Mouse (Mus musculus) layer of hippocampus, adult 9-11 months (tissue): ENCODE measurements at regions not wholly inside any gene's neighbourhood (a gene's known extent, or its start where the extent isn't known, plus 50 kb on each side); places are given as distances from the start of the nearest gene placed in this dataset.

Source experiments
- DNase-seq: peaks from one replicate; pipeline ENCODE4 v3.0.0; 2022

- DNase-seq = no peak
These were observed 56.4 kb upstream of the Ddhd1 start for GRCm38 (mm10) chr14:45714311-45714710.

GRCm38 (mm10) chr14:45714786-45715185, 56.8 kb upstream of the Ddhd1 start:
- DNase-seq = no peak

GRCm38 (mm10) chr14:45716100-45716499, 58.2 kb upstream of the Ddhd1 start:
- no peak for DNase-seq

DNA sequence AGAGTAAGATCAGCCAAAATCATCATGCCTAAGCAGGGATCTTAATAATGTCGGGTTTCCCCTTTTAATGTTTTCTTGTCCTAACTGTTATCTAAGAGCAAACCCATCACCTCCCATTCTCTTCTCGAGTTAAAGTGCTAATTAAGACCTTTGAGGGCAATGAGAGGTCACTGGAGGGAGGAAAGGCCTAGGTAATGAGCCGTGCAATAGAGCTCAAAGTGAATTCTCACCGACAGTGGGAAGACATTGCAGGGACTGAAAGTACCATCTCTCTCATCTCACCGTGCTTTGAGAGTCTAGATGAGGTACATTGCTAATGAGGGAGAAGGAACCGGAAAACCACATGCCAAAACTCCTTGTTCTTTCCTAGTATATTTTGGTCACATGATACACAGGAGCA, 64.9 kb upstream of the Ddhd1 start:
- DNase-seq = no peak

DNA sequence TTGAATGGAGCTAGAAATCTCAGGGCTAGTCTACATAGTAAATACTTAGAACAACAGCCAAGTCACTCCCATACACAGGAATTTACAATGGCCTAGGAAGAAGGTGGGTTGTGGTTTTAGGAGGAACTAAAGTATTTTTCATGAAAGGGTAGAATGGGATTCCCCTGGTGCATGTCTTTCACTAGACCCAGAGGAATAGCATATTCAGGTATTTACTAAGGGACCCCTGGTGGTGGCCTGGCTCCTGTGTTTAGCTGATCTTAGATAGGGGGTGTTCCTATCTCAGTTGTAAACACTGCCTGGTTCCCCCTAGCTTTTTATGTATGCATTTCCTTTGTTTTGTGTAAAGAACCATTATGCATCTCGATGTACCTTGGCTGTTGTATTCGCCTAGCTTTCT, 66.4 kb upstream of the Ddhd1 start:
- DNase-seq = no peak

DNA sequence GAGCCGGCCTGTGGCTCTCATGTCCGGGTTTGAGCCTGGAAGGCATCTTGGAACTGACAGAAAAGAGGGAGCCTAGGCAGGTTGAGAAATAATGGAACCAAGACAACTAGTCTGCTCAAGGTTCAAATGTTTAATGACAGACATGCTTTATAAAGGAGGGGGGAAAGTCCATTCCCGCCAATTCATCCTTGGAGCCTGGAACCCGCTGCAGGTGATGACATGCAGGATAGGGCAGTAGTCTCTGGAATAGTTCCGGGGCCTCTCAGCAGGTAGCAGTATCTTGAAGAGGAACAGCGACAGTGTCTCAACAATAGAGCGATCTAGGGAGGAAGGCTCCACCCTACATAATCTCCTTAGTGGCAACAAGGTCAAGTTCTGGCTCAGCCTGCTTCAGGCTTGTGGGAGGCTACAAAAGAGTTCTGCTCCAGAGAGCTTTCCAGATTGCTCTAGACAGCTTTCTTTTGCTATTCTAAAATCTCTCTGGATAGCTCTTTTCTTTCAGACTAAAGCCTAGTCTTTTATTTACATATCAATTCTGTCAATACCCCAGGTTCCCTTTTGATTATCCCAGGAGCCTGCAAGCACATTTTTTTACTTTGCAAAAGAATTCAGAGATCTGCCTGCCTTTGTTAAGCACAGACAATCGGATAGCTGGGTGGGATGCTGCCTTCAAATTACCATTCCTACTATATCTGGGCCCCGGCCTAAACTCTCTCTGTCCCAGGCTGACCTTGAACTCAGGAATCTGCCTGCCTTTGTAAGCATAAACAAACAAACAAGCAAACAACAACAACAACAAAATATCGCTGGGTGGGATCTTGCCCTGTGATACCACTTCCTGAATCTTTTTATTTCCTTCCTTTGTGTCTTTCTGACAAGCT, 76.8 kb upstream of the Ddhd1 start:
- no peak for DNase-seq

- DNase-seq = no peak
These were observed 80.0 kb upstream of the Ddhd1 start for GRCm38 (mm10) chr14:45737966-45738365.

DNA sequence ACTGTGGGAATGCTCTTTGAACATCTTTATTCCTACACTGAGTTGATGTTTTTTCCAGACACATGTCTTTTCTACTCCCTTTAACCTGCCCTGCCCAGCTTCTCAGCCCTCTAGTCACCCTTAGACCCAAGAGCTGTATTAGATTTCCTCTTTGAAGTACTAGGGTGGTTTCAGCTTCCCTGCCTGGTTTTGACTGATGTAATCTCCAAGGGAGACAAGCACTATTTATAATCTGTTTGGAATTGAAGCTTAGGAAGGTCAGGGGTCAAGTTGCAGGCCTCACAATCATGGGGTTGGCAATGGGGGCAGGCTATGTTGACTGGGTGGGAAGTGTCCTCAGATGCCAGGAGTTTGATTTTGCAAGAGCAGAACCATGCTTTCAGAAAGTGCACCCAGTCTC, 81.7 kb upstream of the Ddhd1 start:
- no peak for DNase-seq

DNA sequence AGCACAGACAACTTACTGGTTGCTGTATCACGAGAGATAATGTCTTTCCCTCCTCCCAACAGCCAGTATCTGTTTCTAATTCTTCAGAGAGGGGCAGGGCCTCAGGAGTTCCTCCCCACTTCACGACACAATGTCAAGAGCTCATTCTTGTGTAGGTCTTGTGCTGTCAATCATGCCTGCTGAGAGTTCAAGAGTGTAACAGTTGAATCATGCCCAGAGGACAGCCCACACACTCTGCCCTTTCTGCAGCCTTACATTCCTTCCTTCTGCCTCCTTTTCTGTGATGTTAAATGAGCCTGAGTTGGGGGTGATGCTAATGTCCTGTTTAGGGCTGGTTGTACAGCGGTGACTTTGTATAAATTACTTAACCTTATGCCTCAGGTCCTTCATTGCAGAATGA, 82.7 kb upstream of the Ddhd1 start:
- no peak for DNase-seq

- no peak for DNase-seq
These were observed 88.2 kb upstream of the Ddhd1 start for GRCm38 (mm10) chr14:45746176-45746575.

DNA sequence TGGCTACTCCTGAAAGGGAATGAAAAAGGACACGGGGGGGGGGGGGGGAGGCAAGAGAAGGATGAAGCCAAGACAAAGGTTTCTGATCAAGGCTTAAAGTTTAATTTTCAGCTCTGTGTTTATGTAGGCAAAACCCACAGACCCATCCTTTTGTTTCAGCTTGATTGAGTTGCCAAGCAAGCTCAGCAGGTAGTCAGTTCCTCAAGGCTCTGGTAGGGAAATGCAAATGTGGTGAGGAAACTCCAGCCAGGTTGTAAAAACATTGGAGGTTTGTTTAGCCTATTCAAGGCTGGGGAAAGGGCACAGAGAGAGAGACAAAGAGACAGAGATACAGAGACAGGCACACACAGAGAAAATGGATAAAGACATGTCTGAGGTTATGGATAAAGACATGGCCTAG, 99.4 kb upstream of the Ddhd1 start:
- no peak for DNase-seq

DNA sequence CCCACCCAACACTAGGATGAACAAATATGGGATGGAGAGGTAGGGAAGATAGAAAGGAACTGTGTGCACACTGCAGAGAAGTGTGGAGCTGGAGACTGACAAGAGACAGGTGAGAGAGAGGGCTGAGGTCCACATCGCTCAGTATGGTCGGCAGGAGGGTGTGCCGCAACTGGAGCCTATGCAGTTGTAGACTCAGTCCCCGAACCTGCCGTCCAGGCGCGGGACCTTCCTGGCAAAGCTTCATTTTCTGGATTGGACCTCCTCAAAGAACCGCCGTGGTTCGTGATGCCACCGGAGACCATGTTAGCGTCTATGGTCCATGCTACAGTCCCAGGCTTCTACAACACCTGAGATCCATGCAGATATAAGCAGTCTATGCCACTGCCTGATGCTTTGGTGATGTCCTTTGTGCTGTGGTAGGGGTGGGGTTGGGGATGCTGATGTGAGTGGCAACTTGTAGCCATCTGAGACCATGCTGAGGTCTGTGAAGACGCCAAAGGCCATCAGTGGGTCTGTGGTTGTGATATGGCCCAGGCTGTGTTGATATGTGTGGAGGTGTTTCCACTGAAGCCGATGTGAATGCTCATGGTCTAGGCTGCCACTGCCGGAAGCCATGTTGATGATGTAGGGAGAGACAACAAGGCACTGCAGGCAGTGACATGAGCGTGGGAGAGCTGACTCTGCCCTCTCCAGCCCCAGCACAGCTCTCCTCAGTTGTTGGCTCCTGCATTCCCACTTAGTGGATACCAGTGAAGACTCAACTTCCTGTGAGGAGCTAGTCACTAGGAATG, 103.1 kb upstream of the Ddhd1 start:
- no peak for DNase-seq

DNA sequence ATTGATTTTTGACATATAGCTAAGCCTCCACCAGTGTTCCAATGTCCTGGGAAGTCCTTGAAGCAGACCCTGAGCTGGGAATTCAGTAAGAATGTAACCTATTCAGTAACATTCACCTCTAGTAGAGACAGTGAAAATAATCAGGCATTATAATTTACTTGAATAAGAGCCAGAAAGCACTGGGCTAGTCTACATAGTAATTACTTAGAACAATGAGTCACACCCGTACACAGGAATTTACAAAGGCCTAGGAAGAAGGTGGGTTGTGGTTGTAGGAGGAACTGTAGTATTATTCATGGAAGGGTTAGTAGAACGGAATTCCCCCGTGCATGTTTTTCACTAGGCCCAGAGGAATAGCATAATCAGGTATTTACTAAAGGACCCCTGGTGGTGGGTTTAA, 106.3 kb upstream of the Ddhd1 start:
- DNase-seq = no peak

DNA sequence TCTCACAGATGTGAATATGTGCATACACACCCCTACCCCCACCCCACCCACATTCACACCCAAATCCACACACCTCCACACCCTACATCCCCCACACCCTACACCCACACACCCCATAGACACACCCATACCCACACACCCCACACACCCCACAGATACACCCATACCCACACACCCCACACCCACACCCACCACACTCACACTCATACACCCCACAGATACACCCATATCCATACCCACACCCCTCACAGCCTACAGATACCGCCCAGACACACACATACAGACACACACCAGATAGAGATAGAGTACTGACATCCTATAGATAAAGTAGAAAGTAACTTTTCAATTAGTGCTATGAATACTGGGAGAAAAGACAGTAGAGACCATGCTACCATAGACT, 108.6 kb upstream of the Ddhd1 start:
- no peak for DNase-seq

DNA sequence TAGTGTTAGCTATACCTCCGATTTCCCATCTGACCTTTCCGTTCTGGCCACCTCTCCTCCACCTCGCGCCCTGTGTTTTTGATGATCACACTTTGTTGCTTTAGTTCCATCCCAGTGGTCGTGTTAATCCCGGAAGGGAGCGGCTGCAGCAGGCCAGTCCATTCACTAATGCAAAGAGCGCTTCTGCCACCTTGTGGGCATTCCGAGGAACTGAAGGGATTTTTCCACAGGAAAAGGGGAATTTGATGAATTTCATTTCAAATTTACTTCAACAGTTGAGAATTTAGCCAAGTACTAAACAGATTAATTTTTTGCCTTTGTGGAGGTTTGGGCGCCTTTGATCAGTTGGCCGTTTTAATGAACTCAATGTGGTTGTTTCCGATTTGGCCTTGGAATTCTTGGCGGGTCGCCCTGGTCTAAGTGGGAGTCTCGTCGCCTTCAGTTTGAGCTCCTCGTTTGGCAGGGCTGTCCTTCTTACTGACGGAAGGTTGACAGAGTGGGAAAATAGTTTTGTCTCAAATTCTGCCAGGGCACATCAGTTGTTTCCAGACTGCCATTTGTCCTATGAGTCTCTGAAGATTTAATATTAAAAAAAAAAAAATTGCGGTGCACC, 114.8 kb upstream of the Ddhd1 start:
- DNase-seq = peak; percentile 54

DNA sequence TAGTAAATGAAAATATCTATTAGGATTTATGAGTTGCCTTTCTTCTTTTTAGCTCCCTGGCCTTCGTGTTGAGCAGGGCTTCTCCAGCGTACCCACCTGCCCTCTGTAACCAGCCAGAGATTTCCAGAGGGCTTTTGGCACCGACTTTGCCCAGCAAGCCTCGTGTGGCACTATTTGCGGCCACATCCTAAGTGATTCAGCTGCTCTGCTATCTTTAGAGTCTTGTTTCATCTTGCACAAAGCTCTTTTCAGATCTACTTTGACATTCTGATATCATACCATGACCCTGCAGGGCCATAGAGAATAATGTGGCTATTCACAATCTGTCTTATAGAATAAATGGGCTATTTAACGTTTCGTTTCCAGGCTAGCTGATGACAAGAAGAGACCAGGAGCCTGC, 115.4 kb upstream of the Ddhd1 start:
- DNase-seq = peak; percentile 55

GRCm38 (mm10) chr14:45781850-45782249, 123.9 kb upstream of the Ddhd1 start:
- DNase-seq = no peak

- DNase-seq = no peak
These were observed 137.0 kb upstream of the Ddhd1 start for GRCm38 (mm10) chr14:45794980-45795379.

DNA sequence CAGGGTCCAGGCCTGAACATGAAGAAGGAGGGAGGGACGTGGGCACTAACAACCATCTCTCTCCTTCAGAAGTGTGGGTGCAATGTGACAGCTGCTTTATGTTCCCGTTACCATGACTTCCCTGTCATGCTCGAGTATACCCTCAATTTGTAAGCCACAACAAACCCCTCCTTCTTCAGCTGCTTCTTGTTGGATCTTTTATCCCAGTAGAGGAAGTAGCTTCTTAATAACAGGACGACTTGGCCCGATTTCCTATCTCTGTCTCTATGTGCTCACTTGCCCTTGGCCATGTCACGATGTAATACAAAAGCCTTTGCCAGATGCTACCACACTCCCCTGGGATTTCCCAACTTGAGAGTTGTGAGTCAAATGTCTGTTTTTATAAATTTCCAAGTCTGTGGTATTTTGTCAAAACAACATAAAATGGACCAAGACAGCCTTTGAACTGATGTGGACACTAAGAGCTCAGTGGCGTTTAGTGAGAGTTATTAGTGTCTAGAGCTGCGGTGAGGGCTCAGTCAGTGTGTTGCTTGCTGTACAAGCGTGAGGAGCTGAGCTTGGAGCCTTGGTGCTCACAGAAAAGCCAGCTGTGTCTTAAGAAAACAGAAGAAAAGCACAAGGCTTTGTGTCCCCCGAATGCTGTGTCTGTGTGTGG, 138.8 kb upstream of the Ddhd1 start:
- DNase-seq = peak; percentile 14

- no peak for DNase-seq
These were observed 139.4 kb upstream of the Ddhd1 start for GRCm38 (mm10) chr14:45797320-45797696.

DNA sequence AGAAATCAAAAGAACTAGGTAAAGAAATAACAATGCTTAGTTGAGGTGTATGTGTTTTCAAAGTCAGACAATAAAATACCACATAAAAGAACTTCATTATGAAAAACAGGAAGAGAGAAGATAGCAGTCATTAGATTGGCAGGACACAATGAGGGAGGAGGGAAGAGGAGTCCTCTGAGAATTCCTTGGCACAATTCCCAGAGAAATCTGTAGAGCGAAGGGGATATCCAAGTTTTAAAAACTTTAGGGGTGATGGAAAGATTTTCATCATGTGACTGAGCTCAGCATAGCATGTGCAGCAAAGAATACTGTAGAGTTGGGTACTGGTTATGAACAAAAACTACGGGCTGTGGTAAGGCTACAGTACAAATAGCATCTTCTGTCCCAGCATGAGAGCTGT, 141.3 kb upstream of the Ddhd1 start:
- no peak for DNase-seq

GRCm38 (mm10) chr14:45805950-45806349, 148.0 kb upstream of the Ddhd1 start:
- peak; percentile 47 for DNase-seq

DNA sequence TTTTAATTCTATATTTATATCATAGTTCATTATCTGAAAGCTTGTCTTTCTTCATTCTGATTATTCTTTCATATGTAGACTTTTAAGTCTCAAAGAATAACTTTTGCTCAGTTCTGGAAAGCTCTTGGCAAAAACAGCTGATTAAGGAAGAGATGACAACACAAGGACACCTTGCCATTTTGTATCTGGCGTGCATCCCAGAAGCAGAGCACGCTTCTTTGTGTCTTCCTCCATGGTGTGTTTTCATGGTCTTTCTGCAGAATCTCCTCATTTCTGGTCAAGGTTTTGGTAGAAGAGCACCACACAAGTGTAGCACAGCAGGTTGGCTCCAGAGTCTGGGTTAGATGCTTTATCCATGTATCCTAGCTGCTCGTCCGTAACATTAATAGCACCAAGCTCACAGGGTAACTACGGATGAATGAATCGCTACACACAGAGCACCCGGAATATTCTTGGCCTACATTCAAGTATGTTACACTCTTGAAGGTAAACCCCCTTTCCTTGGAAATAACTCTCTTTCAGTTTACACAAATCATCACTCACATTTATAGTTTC, 148.9 kb upstream of the Ddhd1 start:
- no peak for DNase-seq
